Mouse (Mus musculus): ENCODE measurements at regions not wholly inside any gene's neighbourhood (a gene's known extent, or its start where the extent isn't known, plus 50 kb on each side); places are given as distances from the start of the nearest gene placed in this dataset.

DNA sequence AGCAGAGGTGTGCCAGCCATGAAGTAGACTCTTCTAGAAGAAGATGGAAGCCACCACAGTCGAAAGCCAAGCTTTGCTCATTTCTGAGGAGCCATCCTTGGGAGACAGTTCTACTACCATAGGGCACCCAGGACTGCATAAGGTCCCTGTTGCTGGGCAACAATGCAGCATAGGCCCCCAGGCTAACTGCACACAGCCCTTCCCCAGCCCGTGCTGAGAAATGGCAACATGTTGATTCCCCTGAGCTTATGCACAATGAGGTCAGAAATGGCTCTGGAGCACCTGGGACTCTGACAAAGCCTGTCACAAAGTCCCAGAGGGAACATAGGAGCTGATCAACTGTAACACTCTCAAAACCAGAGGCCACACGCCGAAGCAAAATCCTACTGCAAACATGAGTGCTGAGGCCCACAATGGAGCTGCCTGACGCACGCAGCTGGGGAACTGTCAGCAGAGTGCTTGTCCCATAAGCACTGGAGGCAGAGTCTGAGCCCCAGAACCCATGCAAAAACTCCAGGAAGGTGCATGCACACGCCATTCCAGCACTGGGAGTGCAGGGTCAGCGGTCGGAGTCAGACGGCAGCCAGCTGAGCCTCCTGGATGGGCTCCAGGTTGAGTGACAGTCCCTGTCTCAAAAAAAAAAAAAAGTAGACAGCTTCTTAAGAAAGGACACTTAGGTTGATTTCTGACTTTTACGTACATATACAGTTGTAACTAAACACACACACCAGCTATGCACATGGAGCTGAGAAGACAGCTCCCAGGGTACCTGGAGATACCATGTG is 120.6 kb upstream of the Ajap1 start:
- TF ChIP-seq POLR2A (IDR thresholded peaks at IDR 0.05; ENCODE audit: borderline replicate concordance, low read depth, low read length) (no peak), CTCF (IDR thresholded peaks at IDR 0.05; ENCODE audit: low read depth, low read length) (no peak)
